Comparison of ENCODE assay signal across 22 mouse cellular contexts in genomic region chr17:71209936-71210335, GRCm38 (mm10). TPM values are rescaled to one million over a fixed set of nuclear protein-coding genes. Genes with fewer than 3 reads are reported as not detected.
A peak's percentile ranks its signal among the peaks of the same experiment; 100 is the strongest.
DNase-seq lines count a peak whose midpoint lies in the region; ATAC-seq lines count a peak whose summit lies in the region.
"Had no signal": no experiment of that assay in that cellular context is flagged by ENCODE, and none has a peak within 500 bp of the region (broad histone marks: within the 10 kb centered on the region; RNA-seq: fewer than 3 reads in every experiment).

No protein-coding gene starts in this region.

- WGBS in heart, embryonic 11.5 days (ENCODE audit: insufficient replicate concordance) = 67% methylated on average over 3 of the region's 3 CpGs
- 72% methylated on average over 3 of the region's 3 CpGs for WGBS in liver, embryonic 11.5 days
- 55% methylated on average over 3 of the region's 3 CpGs for WGBS in liver, embryonic 15.5 days (ENCODE audit: insufficient replicate concordance)
- 63% methylated on average over 3 of the region's 3 CpGs for whole genome bisulfite sequencing in intestine, embryonic 16.5 days

- H3K4me1 ChIP-seq in heart, embryonic 11.5 days (ENCODE audit: control insufficient read depth, insufficient read depth, low read length) = peaks cover 20% of the 10 kb centered on the region
- H3K4me1 ChIP-seq in liver, embryonic 11.5 days (replicated peaks; ENCODE audit: control insufficient read depth, insufficient read depth, low read length) = peaks cover 55% of the 10 kb centered on the region
- peaks cover 91% of the 10 kb centered on the region for H3K4me1 ChIP-seq in liver, embryonic 15.5 days (replicated peaks)
- peaks cover 14% of the 10 kb centered on the region for H3K4me1 ChIP-seq in intestine, embryonic 16.5 days (ENCODE audit: control insufficient read depth, insufficient read depth, low read length)

- H3K4me3 ChIP-seq in heart, embryonic 11.5 days (ENCODE audit: low read depth, low read length) = no peak overlapping the region
- H3K4me3 ChIP-seq in liver, embryonic 11.5 days (ENCODE audit: low read depth, low read length) = no peak overlapping the region
- H3K4me3 ChIP-seq in liver, embryonic 15.5 days (replicated peaks) = no peak overlapping the region
- H3K4me3 ChIP-seq in intestine, embryonic 16.5 days (ENCODE audit: low read length) = no peak overlapping the region
- H3K4me3 ChIP-seq: embryonic facial prominence, embryonic 10.5 days; forebrain, embryonic 10.5 days; gastrocnemius, adult 2 months; heart, embryonic 10.5 days; heart, embryonic 15.5 days; hindbrain, embryonic 13.5 days had no signal

- ATAC-seq in heart, embryonic 11.5 days (replicated peaks; ENCODE audit: insufficient number of reproducible peaks, low FRiP score, low TSS enrichment) = no peak
- ATAC-seq in liver, embryonic 11.5 days (replicated peaks; ENCODE audit: low FRiP score) = no peak
- no peak for ATAC-seq in liver, embryonic 15.5 days (ENCODE audit: insufficient read depth)
- ATAC-seq in intestine, embryonic 16.5 days = no peak
- ATAC-seq: forebrain, embryonic 14.5 days; hindbrain, postnatal 0 days had no signal

- H3K36me3 ChIP-seq in heart, embryonic 11.5 days (ENCODE audit: control insufficient read depth, insufficient read depth, low read length) = no peaks in the 10 kb centered on the region
- no peaks in the 10 kb centered on the region for H3K36me3 ChIP-seq in liver, embryonic 11.5 days (ENCODE audit: control insufficient read depth, insufficient read depth, low read length)
- peaks cover 15% of the 10 kb centered on the region; the same call in 1 of the 2 replicates for H3K36me3 ChIP-seq in liver, embryonic 15.5 days (replicated peaks)
- H3K36me3 ChIP-seq in intestine, embryonic 16.5 days (ENCODE audit: control insufficient read depth, insufficient read depth, low read length) = no peaks in the 10 kb centered on the region
- H3K36me3 ChIP-seq: hindbrain, embryonic 13.5 days had no signal

- no peaks in the 10 kb centered on the region for H3K27me3 ChIP-seq in heart, embryonic 11.5 days (ENCODE audit: control insufficient read depth, insufficient read depth, low read length)
- H3K27me3 ChIP-seq in liver, embryonic 11.5 days (replicated peaks; ENCODE audit: control insufficient read depth, insufficient read depth, low read length) = no peaks in the 10 kb centered on the region
- H3K27me3 ChIP-seq in liver, embryonic 15.5 days = no peaks in the 10 kb centered on the region
- no peaks in the 10 kb centered on the region for H3K27me3 ChIP-seq in intestine, embryonic 16.5 days (replicated peaks; ENCODE audit: control insufficient read depth, insufficient read depth, low read length)
- H3K27me3 ChIP-seq: heart, embryonic 15.5 days; hindbrain, embryonic 13.5 days had no signal

- H3K9me3 ChIP-seq in heart, embryonic 11.5 days (replicated peaks; ENCODE audit: control insufficient read depth, low read length) = no peaks in the 10 kb centered on the region
- H3K9me3 ChIP-seq in liver, embryonic 11.5 days (ENCODE audit: control insufficient read depth, low read length) = no peaks in the 10 kb centered on the region
- no peaks in the 10 kb centered on the region for H3K9me3 ChIP-seq in liver, embryonic 15.5 days (replicated peaks)
- H3K9me3 ChIP-seq in intestine, embryonic 16.5 days (ENCODE audit: control insufficient read depth, low read length) = no peaks in the 10 kb centered on the region
- H3K9me3 ChIP-seq: embryonic facial prominence, embryonic 10.5 days; heart, embryonic 10.5 days; hindbrain, embryonic 13.5 days had no signal

- H3K27ac ChIP-seq in heart, embryonic 11.5 days (ENCODE audit: low read depth, low read length) = no peak overlapping the region
- no peak overlapping the region; the same call in 1 of the 2 replicates for H3K27ac ChIP-seq in liver, embryonic 11.5 days (ENCODE audit: low read depth, low read length)
- peak overlapping the region; percentile 34; the same call in 1 of the 2 replicates for H3K27ac ChIP-seq in liver, embryonic 15.5 days (replicated peaks)
- H3K27ac ChIP-seq in intestine, embryonic 16.5 days (ENCODE audit: low read length) = no peak overlapping the region
- H3K27ac ChIP-seq: embryonic facial prominence, embryonic 10.5 days; forebrain, embryonic 10.5 days; gastrocnemius, adult 2 months; heart, embryonic 10.5 days; heart, embryonic 15.5 days; hindbrain, embryonic 13.5 days; hindbrain, postnatal 0 days had no signal

- H3K4me2 ChIP-seq in heart, embryonic 11.5 days = no peak overlapping the region
- peak overlapping the region; percentile 6; the same call in 1 of the 2 replicates for H3K4me2 ChIP-seq in liver, embryonic 11.5 days
- peak overlapping the region; percentile 37 for H3K4me2 ChIP-seq in liver, embryonic 15.5 days
- no peak overlapping the region for H3K4me2 ChIP-seq in intestine, embryonic 16.5 days (ENCODE audit: low read depth, low read length)
- H3K4me2 ChIP-seq: heart, embryonic 15.5 days; hindbrain, embryonic 13.5 days had no signal

- H3K9ac ChIP-seq in heart, embryonic 11.5 days (ENCODE audit: low read depth, low read length) = no peak overlapping the region
- no peak overlapping the region for H3K9ac ChIP-seq in liver, embryonic 11.5 days (ENCODE audit: low read depth, low read length)
- H3K9ac ChIP-seq in liver, embryonic 15.5 days = 0 out of 2 replicates have a peak overlapping the region, but pooled peaks have one; percentile 0
- no peak overlapping the region for H3K9ac ChIP-seq in intestine, embryonic 16.5 days (ENCODE audit: low read depth, low read length)
- H3K9ac ChIP-seq: heart, embryonic 15.5 days; hindbrain, embryonic 13.5 days had no signal

- peak; percentile 76 for DNase-seq in heart, adult 11 months
- no peak for DNase-seq in liver, embryonic 11.5 days (ENCODE audit: low spot score)
- no peak for DNase-seq in adrenal gland, adult 18-20 months (ENCODE audit: low spot score in 2 of 2)
- no peak for DNase-seq in B cell, adult 2 months
- DNase-seq: adrenal gland, adult 8-10 months; adrenal gland, postnatal 36 days; cerebellum, adult 2 months; cerebellum, postnatal 10 days; gastrocnemius, adult 2 months; gastrocnemius, postnatal 36 days; heart, adult 18-20 months; heart, postnatal 14 days had no signal

RNA-seq across cellular contexts. Expression of gene Lpin2, which starts 27.6 kb away (rescaled TPM):
- 21.9 and 22.5 TPM in 2 replicates for polyA plus RNA-seq in heart, embryonic 11.5 days (2014; fragmentation: Nextera tagmentation; extraction: Ambion mirVana)
- 37.7 and 37.9 TPM in 2 replicates for polyA plus RNA-seq in liver, embryonic 11.5 days (2014; fragmentation: Nextera tagmentation; extraction: Ambion mirVana)
- polyA plus RNA-seq in liver, embryonic 15.5 days (2015; fragmentation: Nextera tagmentation; extraction: Ambion mirVana) = 42.3 and 46.7 TPM in 2 replicates
- polyA plus RNA-seq in intestine, embryonic 16.5 days (2015; fragmentation: Nextera tagmentation; extraction: Ambion mirVana) = 19.2 and 22.7 TPM in 2 replicates
- 10 to 100 TPM; 34.4 to 40.1 TPM for total RNA-seq in adrenal gland, adult 18-20 months (2021)

Comparison
In these comparisons a context has a peak if more than half of its experiments do, and no peak if none do; other contexts are left out.
1. H3K4me2 ChIP-seq: peak in liver, embryonic 11.5 days (single experiment) and liver, embryonic 15.5 days (single experiment); none in heart, embryonic 11.5 days (single experiment) and intestine, embryonic 16.5 days (single experiment).